Mouse (Mus musculus): Measurements from ENCODE around the gene Stk38l. TPM values are rescaled to one million over a fixed set of nuclear protein-coding genes. Genes with fewer than 3 reads are reported as not detected.
"Not testable (repeated sequence)": the region's sequence is repeated elsewhere in the genome, so short reads cannot be mapped to it uniquely, and the experiment has no call there.

Stk38l gene
- total RNA-seq, 2 experiments from 2014 or later = 11.4 to 11.8 TPM

DNA sequence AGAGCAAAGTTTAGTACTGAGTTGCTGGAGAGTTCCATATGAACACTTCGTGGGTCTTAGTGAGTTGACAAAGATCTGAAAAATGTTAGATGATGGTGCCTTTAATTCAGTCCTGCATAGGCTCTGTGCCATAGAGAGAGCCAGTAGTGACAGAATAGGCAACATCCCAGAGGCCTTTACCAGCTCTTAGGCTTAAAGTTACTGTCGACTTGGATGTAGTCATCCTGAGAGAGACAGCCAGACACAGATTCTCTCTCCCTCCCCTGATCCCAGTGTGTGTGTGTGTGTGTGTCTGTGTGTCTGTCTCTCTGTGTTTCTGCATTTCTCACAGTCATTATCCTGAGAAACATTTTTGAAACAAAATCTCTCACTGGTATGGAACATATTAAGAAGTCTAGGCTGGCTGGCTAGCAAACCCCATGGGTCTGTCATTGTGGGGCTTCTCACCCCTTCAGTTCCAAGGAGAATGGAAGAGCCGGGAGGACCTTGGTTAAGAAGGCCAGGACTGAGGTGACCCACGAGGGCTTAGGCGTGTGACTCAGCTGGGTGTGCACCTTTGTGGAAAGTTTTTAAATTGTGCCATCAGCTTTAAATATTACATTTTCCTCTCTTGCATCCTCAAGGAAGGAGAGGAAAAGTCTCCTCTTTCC lies 17.3 kb downstream of the Stk38l start:
- H3K27ac ChIP-seq = peak overlapping the region; percentile 64
- no peak for TF ChIP-seq CTCF (IDR thresholded peaks at IDR 0.05)
- no peak for DNase-seq
- intact Hi-C loops (cut with DNase I) = no loop called here
- H3K4me3 ChIP-seq = no peak overlapping the region

DNA sequence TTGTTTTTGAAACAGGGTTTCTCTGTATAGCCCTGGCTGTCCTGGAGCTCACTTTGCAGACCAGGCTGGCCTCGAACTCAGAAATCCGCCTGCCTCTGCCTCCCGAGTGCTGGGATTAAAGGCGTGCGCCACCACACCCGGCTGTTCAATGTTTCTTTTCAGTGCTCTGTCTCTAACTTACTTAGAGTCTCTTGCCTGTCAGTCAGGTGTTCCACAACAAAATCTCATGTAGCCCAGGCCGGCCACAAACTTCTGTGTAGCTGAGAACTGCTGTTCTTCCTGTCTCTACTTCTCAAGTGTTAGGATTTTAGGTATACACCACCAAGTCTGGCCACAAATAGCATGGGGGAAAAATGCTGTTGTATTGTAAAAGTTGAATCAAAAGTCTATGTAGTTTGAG lies 19.5 kb downstream of the Stk38l start:
- H3K27ac ChIP-seq; intact Hi-C loops (cut with DNase I); DNase-seq; H3K4me3 ChIP-seq: not testable (repeated sequence)

DNA sequence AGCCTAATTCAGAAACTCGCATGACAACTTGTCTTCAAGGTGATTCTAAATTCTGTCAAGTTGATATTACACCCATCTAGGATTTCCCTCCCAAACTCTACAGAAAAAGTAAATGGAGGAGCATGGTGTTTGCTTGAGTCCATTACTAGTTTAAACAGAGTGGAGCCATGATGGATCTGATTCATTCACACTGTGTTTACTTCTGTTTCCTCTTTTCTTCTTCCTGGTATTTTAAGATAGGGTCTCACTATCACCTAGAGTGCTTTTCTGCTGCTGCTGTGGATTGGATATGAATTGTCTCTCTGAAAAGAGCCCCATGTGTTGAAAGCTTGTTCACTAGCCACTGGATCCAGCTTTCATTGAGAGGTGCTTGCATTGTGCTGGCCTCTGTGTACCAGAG lies 20.4 kb downstream of the Stk38l start:
- TF ChIP-seq CTCF (IDR thresholded peaks at IDR 0.05) = no peak
- DNase-seq = no peak
- Histone ChIP-seq H3K4me3 (no peak overlapping the region), H3K27ac (peak overlapping the region; percentile 64; the same call in 1 of the 2 replicates)
- intact Hi-C loops (cut with DNase I) = no loop called here

DNA sequence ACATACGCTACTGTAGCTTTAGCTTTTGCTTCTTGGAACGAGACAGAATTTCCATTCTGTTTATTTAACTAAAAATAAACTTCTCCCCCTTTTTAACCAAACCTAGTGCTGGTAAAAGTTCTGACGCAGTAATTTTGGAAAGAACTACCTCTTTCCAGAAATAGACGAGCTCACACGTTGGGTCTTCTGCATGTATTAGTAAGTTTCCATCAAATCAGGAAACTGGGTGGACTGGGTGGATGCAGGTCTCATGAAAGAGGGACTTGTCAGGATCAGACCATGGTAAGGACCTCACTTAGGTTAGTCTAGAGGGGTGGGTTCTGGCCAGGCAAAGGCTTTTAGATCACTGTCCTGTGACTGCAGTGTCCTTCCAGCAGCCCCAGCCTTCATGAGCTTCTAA lies 21.8 kb downstream of the Stk38l start:
- TF ChIP-seq CTCF (IDR thresholded peaks at IDR 0.05) = no peak
- Histone ChIP-seq H3K27ac (peak overlapping the region; percentile 64), H3K4me3 (no peak overlapping the region)
- DNase-seq = no peak
- intact Hi-C loops (cut with DNase I) = no loop called here

DNA sequence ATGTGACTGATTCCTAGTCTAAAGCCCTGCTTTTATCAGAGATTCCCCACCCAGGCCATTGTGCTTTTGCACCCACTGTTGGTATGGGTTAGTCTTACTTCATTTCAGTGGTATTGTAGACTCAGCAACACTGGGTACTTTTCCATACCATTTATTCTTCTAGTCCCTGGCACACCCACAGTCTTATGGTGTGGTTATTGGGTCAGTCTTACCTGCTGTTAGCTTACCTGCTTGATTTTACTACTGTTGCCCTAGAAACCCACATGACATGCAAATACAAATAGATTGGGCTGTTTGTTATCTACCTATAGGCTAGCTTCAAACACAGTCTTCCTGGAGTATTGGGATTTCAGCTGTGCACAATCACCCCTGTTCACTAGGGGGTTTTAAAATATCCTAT lies 22.3 kb downstream of the Stk38l start:
- no peak for DNase-seq
- Histone ChIP-seq H3K27ac (peak overlapping the region; percentile 64), H3K4me3 (no peak overlapping the region)
- intact Hi-C loops (cut with DNase I) = no loop called here
- no peak for TF ChIP-seq CTCF (IDR thresholded peaks at IDR 0.05)

DNA sequence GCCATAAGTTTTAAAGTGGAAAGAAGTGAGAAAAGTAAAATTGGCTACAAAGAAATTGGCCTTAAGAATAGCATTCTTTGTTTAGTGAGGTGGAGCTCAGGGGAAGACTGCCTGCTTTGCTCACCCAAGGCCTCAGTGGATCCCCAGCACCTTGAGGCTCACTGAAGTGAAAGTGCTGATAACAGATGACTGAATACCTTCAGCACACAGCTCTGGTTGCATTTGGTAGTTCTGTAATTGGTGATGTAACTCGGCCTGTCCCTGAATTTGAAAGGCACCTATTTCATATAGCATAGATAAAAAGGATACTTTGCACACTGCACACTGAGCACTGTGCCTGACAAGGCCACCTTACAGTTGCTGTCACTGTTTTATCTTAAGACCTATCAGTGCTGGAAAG lies 23.5 kb downstream of the Stk38l start:
- Histone ChIP-seq H3K27ac (peak overlapping the region; percentile 20; the same call in 1 of the 2 replicates), H3K4me3 (no peak overlapping the region)
- intact Hi-C loops (cut with DNase I) = no loop called here
- no peak for TF ChIP-seq CTCF (IDR thresholded peaks at IDR 0.05)
- DNase-seq = no peak

DNA sequence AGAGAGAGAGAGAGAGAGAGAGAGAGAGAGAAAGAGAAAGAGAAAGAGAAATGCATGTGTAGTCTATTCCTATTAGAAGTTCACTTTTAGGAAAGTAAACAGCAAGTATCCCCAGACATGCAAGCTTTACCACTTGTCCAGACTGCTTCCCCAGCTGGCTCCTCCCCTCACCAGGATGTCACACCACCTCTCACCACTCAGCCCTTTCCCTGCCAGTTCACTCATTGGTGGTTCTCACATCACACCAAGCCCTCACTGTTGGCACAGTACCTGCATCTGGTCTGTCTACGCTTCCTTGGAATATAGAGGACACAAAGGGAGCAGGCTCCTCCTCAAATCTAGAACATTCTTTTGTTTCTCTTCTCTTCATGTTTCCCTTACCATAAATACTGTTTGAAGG lies 26.9 kb downstream of the Stk38l start:
- no peak for DNase-seq
- intact Hi-C loops (cut with DNase I) = no loop called here
- no peak for TF ChIP-seq CTCF (IDR thresholded peaks at IDR 0.05)
- no peak overlapping the region for H3K4me3 ChIP-seq
- no peak overlapping the region for H3K27ac ChIP-seq

DNA sequence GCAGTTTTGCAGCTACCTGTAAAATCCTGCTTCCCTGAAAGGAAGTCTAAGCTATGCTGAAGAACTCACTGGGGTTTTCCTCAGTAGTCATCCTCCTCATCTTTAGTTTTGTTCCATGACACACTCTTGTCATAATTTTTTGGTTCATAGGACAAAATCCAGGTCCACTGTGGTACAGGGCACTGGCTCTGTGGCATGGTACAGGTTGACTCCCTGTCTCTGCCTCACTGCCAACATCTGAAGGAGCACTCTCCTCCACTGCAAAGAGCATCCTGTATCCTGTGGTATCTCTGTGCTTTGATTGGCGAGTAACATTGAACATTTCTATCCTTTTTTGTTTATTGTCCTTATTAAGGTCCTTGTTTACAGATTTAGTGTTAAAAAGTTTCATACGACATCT lies 27.4 kb downstream of the Stk38l start:
- no peak for TF ChIP-seq CTCF (IDR thresholded peaks at IDR 0.05)
- intact Hi-C loops (cut with DNase I) = no loop called here
- H3K4me3 ChIP-seq = no peak overlapping the region
- H3K27ac ChIP-seq = no peak overlapping the region
- DNase-seq = no peak

DNA sequence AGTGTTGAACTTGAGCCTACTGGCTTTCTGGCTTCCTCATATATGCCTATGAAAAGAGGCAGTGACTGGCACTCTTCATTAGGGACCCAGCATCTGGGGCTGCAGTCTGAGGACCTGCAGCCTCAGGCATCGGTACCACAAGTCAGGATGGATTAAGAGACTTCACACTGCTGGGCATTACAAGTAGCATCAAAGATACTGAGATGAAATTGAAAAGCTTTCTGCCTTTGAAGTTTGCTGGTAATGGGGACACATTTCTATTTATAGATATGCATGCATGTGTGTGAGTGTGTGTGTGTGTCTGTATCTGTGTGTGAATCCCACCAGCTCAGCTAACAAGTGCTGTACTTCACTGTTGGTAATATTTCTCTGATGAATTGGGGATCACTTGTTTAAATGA lies 27.8 kb downstream of the Stk38l start:
- no peak overlapping the region for H3K27ac ChIP-seq
- intact Hi-C loops (cut with DNase I) = no loop called here
- no peak for TF ChIP-seq CTCF (IDR thresholded peaks at IDR 0.05)
- H3K4me3 ChIP-seq = no peak overlapping the region
- DNase-seq = no peak

DNA sequence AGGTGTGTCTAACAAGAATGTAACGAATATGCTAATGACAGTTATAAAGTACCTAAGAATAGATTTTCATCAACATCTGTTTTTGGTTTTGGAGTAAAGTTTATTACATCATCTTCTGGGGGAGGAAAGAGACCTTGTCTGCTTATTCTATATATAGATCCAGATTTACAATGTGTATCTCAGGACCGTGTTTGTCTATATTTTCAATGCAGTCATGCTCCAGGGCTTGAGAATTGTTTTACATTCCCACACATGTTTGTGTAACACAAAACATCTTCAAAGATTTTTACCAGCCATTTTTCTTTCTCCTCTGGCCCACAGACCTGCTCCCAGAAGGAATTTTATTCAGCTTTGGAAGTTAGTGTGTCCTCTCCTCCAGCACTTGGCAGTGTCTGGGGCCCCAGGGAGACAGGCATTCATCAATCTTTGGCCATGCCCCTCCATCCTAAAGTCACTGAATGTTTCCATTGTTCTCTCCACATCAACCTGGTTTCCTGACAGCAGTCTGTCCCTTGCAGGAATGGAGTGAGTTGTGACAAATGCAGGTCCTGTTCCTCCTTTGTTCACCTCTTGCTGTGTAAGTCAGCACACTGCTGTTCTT lies 28.9 kb downstream of the Stk38l start:
- no peak for TF ChIP-seq CTCF (IDR thresholded peaks at IDR 0.05)
- intact Hi-C loops (cut with DNase I) = no loop called here
- H3K4me3 ChIP-seq = no peak overlapping the region
- 0 out of 2 replicates have a peak overlapping the region, but pooled peaks have one; percentile 0 for H3K27ac ChIP-seq
- no peak for DNase-seq

DNA sequence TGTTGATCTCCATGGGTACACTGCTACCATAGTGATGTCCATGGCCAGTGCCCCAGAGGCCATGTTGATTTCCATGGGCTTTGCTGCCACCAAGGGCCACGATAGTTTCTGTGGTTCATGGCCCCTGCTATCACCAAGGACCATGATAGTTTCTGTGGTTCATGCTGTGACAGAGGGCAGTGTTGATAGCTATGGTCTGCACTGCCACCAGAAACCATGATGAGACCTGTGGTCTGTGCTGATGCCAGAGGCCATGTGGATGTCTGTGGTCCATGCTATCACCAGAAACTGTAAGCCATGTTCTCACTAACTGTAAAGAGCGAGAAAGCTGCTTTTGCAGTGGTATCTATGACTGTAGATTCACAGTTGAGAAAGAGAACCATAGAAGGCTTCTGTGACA lies 30.3 kb downstream of the Stk38l start:
- Histone ChIP-seq H3K27ac (no peak overlapping the region), H3K4me3 (no peak overlapping the region)
- no peak for DNase-seq
- no peak for TF ChIP-seq CTCF (IDR thresholded peaks at IDR 0.05)
- intact Hi-C loops (cut with DNase I) = no loop called here

DNA sequence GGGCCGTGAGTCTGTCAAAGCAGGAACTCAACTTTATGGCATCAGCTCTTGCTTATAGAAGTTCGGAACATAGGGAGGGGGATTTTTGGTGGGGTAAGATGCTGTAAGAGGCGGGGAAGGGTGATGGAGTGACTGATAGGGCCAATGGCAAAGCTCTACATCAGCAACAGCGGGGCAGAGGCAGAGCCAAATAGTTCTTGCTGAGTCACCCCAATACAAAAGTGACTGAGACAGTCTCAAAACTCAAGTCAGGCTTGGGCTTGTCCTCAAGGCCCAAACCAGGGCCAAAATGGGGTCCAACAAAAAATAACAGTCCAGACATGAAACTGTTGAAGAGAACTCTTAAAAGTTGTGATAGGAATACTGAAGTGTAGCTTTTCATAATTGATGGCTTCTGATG lies 30.9 kb downstream of the Stk38l start:
- no peak for TF ChIP-seq CTCF (IDR thresholded peaks at IDR 0.05)
- intact Hi-C loops (cut with DNase I) = no loop called here

DNA sequence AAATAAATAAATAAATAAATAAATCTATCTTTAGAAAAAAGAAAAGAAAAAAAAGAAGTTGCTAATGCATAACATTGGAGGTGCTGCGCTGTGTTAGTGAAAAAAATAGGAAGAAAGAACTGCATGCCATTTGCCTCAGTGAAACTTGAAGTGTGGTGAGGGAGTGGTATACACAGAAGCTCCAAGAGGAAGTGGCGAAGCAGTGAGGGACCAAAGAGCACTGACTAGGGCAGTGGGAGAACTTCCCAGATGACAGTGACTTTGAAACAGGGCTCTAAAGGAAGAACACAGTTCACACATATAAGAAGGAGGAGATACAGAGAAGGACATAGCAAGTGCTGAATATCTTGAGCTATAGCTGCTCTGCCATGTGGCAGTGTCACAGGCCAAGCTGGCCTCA lies 34.2 kb downstream of the Stk38l start:
- no peak for DNase-seq
- intact Hi-C loops (cut with DNase I) = no loop called here
- no peak for TF ChIP-seq CTCF (IDR thresholded peaks at IDR 0.05)
- Histone ChIP-seq H3K27ac (no peak overlapping the region), H3K4me3 (no peak overlapping the region)

More for the DNA sequence above, 30.9 kb downstream of the Stk38l start:
- H3K27ac ChIP-seq = no peak overlapping the region
- H3K4me3 ChIP-seq = no peak overlapping the region
- DNase-seq = no peak

DNA sequence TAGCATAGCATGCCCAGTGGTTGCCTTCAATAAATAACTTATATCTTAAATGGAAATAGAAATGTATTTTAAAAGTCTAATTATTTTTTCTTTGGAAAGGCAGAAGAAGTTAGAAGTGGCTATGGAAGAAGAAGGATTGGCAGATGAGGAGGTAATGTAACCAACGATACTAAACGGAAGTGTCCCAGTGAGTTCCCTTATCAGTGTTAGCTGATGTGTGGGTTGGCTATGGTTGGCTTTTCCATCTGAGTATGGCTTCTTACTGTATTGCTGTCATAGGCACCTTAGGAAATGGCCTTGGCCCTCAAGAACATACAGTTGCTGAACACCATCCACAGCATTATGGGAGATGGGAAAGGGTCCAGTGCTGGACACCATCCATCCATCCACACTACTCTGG lies 35.2 kb downstream of the Stk38l start:
- intact Hi-C loops (cut with DNase I) = loop anchor here (5.0 kb wide), 1 partner anchor 33 kb away; no protein-coding TSS in a partner anchor
- H3K27ac ChIP-seq = no peak overlapping the region
- no peak for TF ChIP-seq CTCF (IDR thresholded peaks at IDR 0.05)
- DNase-seq = no peak
- H3K4me3 ChIP-seq = no peak overlapping the region

Data from gastrocnemius, adult 2 months (tissue).